Mouse (Mus musculus) B cell, adult 62 days (primary cell): ENCODE measurements around the gene Ambp. TPM values are rescaled to one million over a fixed set of nuclear protein-coding genes. Genes with fewer than 3 reads are reported as not detected.

ENCODE experiments used
- total RNA-seq: library from RNA; stranded (reverse); gene quantifications from 4 replicates; pipeline ENCODE4 v1.2.4, GENCODE M21; 2023

Gene Ambp
- not detected in 4 replicates for total RNA-seq

DNA sequence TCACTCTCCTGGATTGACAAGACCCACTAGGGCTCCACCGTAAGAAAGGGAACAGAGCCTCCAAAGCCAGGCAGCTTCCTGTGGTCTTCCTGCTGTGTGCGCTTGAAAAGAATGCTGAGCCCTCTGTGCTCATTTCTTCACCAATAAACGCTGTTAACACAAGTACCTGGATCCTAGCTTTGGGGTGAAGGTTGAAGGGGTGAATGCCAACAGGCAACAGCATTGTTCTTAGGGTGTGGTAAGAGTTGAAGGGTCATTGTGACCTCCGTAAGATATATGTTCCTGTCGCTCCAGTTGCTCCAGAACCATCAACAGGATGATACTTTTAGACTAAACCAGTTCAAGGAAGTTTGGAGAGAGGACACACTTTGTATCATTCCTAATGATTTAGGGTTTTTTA lies at the start of gene Ambp:
Gene Ambp (minus strand): TSS at position 101 of the 400 bp plus-strand sequence.

DNA sequence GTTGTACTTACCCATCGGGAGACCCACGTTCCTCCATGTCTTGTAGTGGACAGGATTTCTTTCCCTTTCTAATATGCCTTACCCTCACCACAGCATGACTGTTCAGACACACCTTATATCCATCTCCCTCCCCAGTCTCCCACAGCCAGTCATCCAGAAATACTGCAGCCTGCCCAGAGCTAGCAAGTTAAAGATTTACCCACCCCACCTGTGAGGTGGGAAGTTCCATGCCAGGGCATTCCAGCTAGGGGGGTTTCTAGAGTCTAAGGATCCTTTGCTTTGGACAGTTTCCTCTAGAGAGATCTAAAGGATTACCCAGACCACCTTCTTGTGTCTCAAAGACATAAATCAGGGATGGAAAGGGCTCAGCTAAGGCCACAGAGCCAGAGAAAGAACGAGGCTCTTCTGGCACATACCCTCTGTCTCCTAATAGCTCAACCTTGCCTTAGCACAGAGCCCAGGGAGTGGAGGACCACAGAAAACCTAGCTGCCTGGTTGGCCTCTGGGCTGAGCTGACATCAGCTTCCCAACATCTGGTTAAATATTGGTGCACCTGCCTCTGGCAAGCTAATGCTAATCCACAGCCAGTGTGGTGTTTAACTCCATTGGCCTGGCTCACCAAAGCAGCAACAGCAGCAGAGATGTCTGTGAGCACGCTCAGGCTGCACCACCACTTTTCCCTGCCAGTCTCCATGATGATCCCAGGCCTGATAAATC lies 17.5 kb upstream of the Ambp start, which contains the start of gene Kif12:
Gene Kif12 (minus strand): TSS at position 163 of the 717 bp plus-strand sequence.

Other genes starting within 250 kb of the Ambp start
- 0.12 to 0.19 TPM in 2 of 4 replicates, not detected in the others for gene Zfp618, start 189.2 kb downstream of the Ambp start, total RNA-seq
- gene Kif12, start 17.3 kb upstream of the Ambp start, total RNA-seq = not detected in 4 replicates
- gene Col27a1, start 59.2 kb upstream of the Ambp start, total RNA-seq = 7.1 to 9.0 TPM (median 7.7 TPM) in 4 replicates
- not detected in 4 replicates for gene Orm1, start 189.8 kb upstream of the Ambp start, total RNA-seq
- gene Orm3, start 201.4 kb upstream of the Ambp start, total RNA-seq = not detected in 4 replicates
- gene Orm2, start 207.7 kb upstream of the Ambp start, total RNA-seq = not detected in 4 replicates
- 272 to 291 TPM (median 282 TPM) in 4 replicates for gene Akna, start 248.6 kb upstream of the Ambp start, total RNA-seq